Mouse (Mus musculus): ENCODE results near the gene Brsk1. TPM values are rescaled to one million over a fixed set of nuclear protein-coding genes. Genes with fewer than 3 reads are reported as not detected.

Gene Brsk1
- total and polyA plus RNA-seq, 3 experiments, result 0.44 TPM; not detected in 2

GRCm38 (mm10) chr7:4743354-4743753, 53.0 kb downstream of the Brsk1 start:
- Histone ChIP-seq H3K9me3 (replicated peaks) (no peaks in the 10 kb centered on the region), H3K4me1 (ENCODE audit: insufficient read depth, low read depth, low read length) (peaks cover 87% of the 10 kb centered on the region), H3K36me3 (replicated peaks) (peaks cover 66% of the 10 kb centered on the region), H3K4me3 (ENCODE audit: low read depth, low read length) (peak overlapping the region; percentile 80; the same call in 1 of the 2 replicates), H3K27me3 (ENCODE audit: insufficient read depth, low read length) (no peaks in the 10 kb centered on the region)
- ATAC-seq (ENCODE audit: extremely low read depth, insufficient number of reproducible peaks, low FRiP score, poor library complexity, severe bottlenecking) (no peak), DNase-seq (ENCODE audit: low spot score) (no peak)
- TF ChIP-seq GATA2 (IDR thresholded peaks at IDR 0.05; ENCODE audit: borderline replicate concordance, low read depth, low read length) (no peak), GATA1 (IDR thresholded peaks at IDR 0.05; ENCODE audit: borderline replicate concordance, low read length) (no peak), TAL1 (conservative IDR thresholded peaks at IDR 0.05; ENCODE audit: low read depth, low read length) (peak; percentile 49; the same call in 1 of the 2 replicates), POLR2AphosphoS5 (IDR thresholded peaks at IDR 0.05; ENCODE audit: insufficient replicate concordance, low read depth, low read length) (no peak), CTCF (IDR thresholded peaks at IDR 0.05; ENCODE audit: low read depth, low read length) (no peak)

DNA sequence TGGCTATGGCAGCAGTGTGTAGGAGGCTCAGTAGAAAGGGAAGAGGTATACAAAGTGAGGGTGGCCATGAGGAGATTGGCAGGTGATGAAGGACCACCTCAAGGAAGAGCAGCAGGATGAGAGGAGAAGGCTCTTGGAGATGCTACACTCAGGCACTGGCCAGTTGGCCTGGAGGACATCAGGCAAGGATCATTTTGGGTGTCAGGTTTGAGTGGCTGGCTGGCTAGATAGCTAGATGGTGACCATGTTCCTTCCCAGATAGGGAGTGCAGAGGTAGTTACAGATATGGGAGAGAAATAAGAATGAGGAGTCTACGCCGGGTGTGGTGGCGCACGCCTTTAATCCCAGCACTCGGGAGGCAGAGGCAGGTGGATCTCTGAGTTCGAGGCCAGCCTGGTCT, 54.5 kb downstream of the Brsk1 start:
- peaks cover 79% of the 10 kb centered on the region for H3K36me3 ChIP-seq (replicated peaks)
- DNase-seq (ENCODE audit: low spot score) (no peak), ATAC-seq (ENCODE audit: extremely low read depth, insufficient number of reproducible peaks, low FRiP score, poor library complexity, severe bottlenecking) (no peak)
- H3K4me1 ChIP-seq (ENCODE audit: insufficient read depth, low read depth, low read length), result peaks cover 88% of the 10 kb centered on the region
- no peaks in the 10 kb centered on the region for H3K9me3 ChIP-seq (replicated peaks)
- no peak overlapping the region for H3K4me3 ChIP-seq (ENCODE audit: low read depth, low read length)
- no peak for TF ChIP-seq GATA1 (IDR thresholded peaks at IDR 0.05; ENCODE audit: borderline replicate concordance, low read length)
- TF ChIP-seq CTCF (IDR thresholded peaks at IDR 0.05; ENCODE audit: low read depth, low read length), result no peak
- no peak for TF ChIP-seq POLR2AphosphoS5 (IDR thresholded peaks at IDR 0.05; ENCODE audit: insufficient replicate concordance, low read depth, low read length)
- TF ChIP-seq GATA2 (IDR thresholded peaks at IDR 0.05; ENCODE audit: borderline replicate concordance, low read depth, low read length), result no peak
- no peak for TF ChIP-seq TAL1 (conservative IDR thresholded peaks at IDR 0.05; ENCODE audit: low read depth, low read length)
- H3K27me3 ChIP-seq (ENCODE audit: insufficient read depth, low read length), result no peaks in the 10 kb centered on the region

GRCm38 (mm10) chr7:4746326-4746980, 56.0 kb downstream of the Brsk1 start:
- TF ChIP-seq POLR2AphosphoS5 (IDR thresholded peaks at IDR 0.05; ENCODE audit: insufficient replicate concordance, low read depth, low read length) (no peak), CTCF (IDR thresholded peaks at IDR 0.05; ENCODE audit: low read depth, low read length) (no peak), GATA1 (IDR thresholded peaks at IDR 0.05; ENCODE audit: borderline replicate concordance, low read length) (no peak), GATA2 (IDR thresholded peaks at IDR 0.05; ENCODE audit: borderline replicate concordance, low read depth, low read length) (no peak)
- Histone ChIP-seq H3K27me3 (ENCODE audit: insufficient read depth, low read length) (no peaks in the 10 kb centered on the region), H3K36me3 (replicated peaks) (peaks cover 81% of the 10 kb centered on the region), H3K4me1 (ENCODE audit: insufficient read depth, low read depth, low read length) (peaks cover 87% of the 10 kb centered on the region), H3K9me3 (replicated peaks) (no peaks in the 10 kb centered on the region), H3K4me3 (ENCODE audit: low read depth, low read length) (peak overlapping the region; percentile 52; the same call in 1 of the 2 replicates)
- ATAC-seq (ENCODE audit: extremely low read depth, insufficient number of reproducible peaks, low FRiP score, poor library complexity, severe bottlenecking) (no peak), DNase-seq (ENCODE audit: low spot score) (no peak)

- H3K9me3 ChIP-seq (replicated peaks), result no peaks in the 10 kb centered on the region
- H3K4me3 ChIP-seq (ENCODE audit: low read depth, low read length), result peak overlapping the region; percentile 42; the same call in 1 of the 2 replicates
- peaks cover 86% of the 10 kb centered on the region for H3K4me1 ChIP-seq (ENCODE audit: insufficient read depth, low read depth, low read length)
- no peaks in the 10 kb centered on the region for H3K27me3 ChIP-seq (ENCODE audit: insufficient read depth, low read length)
- H3K36me3 ChIP-seq (replicated peaks), result peaks cover 74% of the 10 kb centered on the region
- 0 out of 2 replicates have a peak, but pooled peaks have one; percentile 15 for TF ChIP-seq TAL1 (conservative IDR thresholded peaks at IDR 0.05; ENCODE audit: low read depth, low read length)
- TF ChIP-seq POLR2AphosphoS5 (IDR thresholded peaks at IDR 0.05; ENCODE audit: insufficient replicate concordance, low read depth, low read length), result no peak
- peak; percentile 32; the same call in 1 of the 2 replicates for ATAC-seq (ENCODE audit: extremely low read depth, insufficient number of reproducible peaks, low FRiP score, poor library complexity, severe bottlenecking)
- DNase-seq (ENCODE audit: low spot score), result no peak
These were observed 56.9 kb downstream of the Brsk1 start for GRCm38 (mm10) chr7:4747156-4747899.

DNA sequence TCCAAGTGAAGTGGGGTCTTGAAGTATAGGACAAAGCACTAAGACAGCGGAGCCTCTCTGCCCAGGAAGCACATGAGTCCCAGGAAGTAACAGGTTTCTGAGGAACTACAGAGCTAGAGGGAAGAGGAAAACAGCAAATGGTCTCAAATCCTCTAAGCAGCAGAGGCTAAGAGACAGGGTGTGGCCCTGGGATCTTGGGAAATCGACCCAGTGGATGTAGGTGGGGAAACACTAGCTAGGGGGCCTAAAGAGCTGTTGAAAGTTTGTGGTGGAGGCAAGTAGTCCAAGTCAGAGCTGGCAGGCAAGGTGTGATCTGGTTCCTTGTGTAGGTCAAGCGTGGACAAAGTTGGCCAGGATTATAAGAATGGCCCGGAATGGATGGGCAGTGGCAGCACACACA, 57.9 kb downstream of the Brsk1 start:
- TF ChIP-seq GATA2 (IDR thresholded peaks at IDR 0.05; ENCODE audit: borderline replicate concordance, low read depth, low read length) (no peak), GATA1 (IDR thresholded peaks at IDR 0.05; ENCODE audit: borderline replicate concordance, low read length) (no peak), CTCF (IDR thresholded peaks at IDR 0.05; ENCODE audit: low read depth, low read length) (no peak), POLR2AphosphoS5 (IDR thresholded peaks at IDR 0.05; ENCODE audit: insufficient replicate concordance, low read depth, low read length) (no peak), TAL1 (conservative IDR thresholded peaks at IDR 0.05; ENCODE audit: low read depth, low read length) (no peak)
- Histone ChIP-seq H3K9me3 (replicated peaks) (no peaks in the 10 kb centered on the region), H3K4me1 (ENCODE audit: insufficient read depth, low read depth, low read length) (peaks cover 85% of the 10 kb centered on the region), H3K4me3 (ENCODE audit: low read depth, low read length) (no peak overlapping the region), H3K36me3 (replicated peaks) (peaks cover 64% of the 10 kb centered on the region), H3K27me3 (ENCODE audit: insufficient read depth, low read length) (0 out of 2 replicates have a peak, but pooled peaks cover 2% of the 10 kb centered on the region)
- DNase-seq (ENCODE audit: low spot score) (no peak), ATAC-seq (ENCODE audit: extremely low read depth, insufficient number of reproducible peaks, low FRiP score, poor library complexity, severe bottlenecking) (no peak)

- 0 out of 2 replicates have a peak, but pooled peaks have one; percentile 52 for TF ChIP-seq POLR2AphosphoS5 (IDR thresholded peaks at IDR 0.05; ENCODE audit: insufficient replicate concordance, low read depth, low read length)
- TF ChIP-seq TAL1 (conservative IDR thresholded peaks at IDR 0.05; ENCODE audit: low read depth, low read length), result no peak
These were observed 58.8 kb downstream of the Brsk1 start for GRCm38 (mm10) chr7:4749169-4749568.

More at GRCm38 (mm10) chr7:4749169-4749568, 58.8 kb downstream of the Brsk1 start:
- DNase-seq (ENCODE audit: low spot score) (no peak), ATAC-seq (ENCODE audit: extremely low read depth, insufficient number of reproducible peaks, low FRiP score, poor library complexity, severe bottlenecking) (no peak)
- no peak overlapping the region for H3K4me3 ChIP-seq (ENCODE audit: low read depth, low read length)
- H3K4me1 ChIP-seq (ENCODE audit: insufficient read depth, low read depth, low read length), result peaks cover 77% of the 10 kb centered on the region
- H3K36me3 ChIP-seq (replicated peaks), result peaks cover 56% of the 10 kb centered on the region
- no peaks in the 10 kb centered on the region for H3K9me3 ChIP-seq (replicated peaks)
- H3K27me3 ChIP-seq (ENCODE audit: insufficient read depth, low read length), result 0 out of 2 replicates have a peak, but pooled peaks cover 2% of the 10 kb centered on the region

Measured in G1E (cell line).